Mouse (Mus musculus) liver, postnatal 0 days (tissue): Measurements from ENCODE around the gene Tcerg1l.

Source experiments
- CTCF ChIP-seq: sonication (generic); IDR thresholded peaks from 2 replicates; pipeline ENCODE4 v1.5.1; 2016; ENCODE audit warnings: antibody characterized with exemption, low read depth
- EP300 ChIP-seq: IDR thresholded peaks from 2 replicates; pipeline ENCODE4 v1.6.1; 2016; ENCODE audit warnings: antibody characterized with exemption, low read depth, mild to moderate bottlenecking

DNA sequence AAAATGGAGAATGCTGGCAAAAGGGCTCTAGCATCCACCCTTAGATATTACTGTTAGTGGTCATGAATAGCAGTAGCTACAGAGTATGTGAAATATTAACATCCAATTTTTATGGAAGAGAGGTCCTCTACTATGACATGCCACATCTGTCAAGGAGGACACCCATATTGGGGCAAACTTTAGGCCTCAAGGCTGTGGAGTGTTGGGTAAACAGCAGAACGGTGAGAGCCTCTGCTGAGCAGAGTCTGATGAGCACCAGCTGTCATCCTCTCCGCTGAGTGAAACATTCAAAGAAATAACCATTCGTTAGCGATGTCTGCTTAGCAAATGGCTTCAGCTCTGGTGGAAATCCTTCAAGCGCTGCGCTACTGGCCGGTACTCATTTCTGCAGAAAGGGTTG is 30.0 kb downstream of the Tcerg1l start:
- TF ChIP-seq CTCF (no peak), EP300 (no peak)
